Mouse (Mus musculus): Measurements from ENCODE around the gene Cadps2.

Gene Cadps2

GRCm38 (mm10) chr6:23839009-23839811 lies at the start of gene Cadps2:
Gene Cadps2, minus strand, starts transcription at chr6:23839421.
- in situ Hi-C loops (cut with MboI; ENCODE audit: low sequenced_read_pairs) = no loop called here

GRCm38 (mm10) chr6:23886418-23886817 lies 47.2 kb upstream of the Cadps2 start:
- in situ Hi-C loops (cut with MboI; ENCODE audit: low sequenced_read_pairs) = no loop called here

- in situ Hi-C loops (cut with MboI; ENCODE audit: low sequenced_read_pairs) = no loop called here
Measured at GRCm38 (mm10) chr6:23876765-23877408, 37.7 kb upstream of the Cadps2 start.

GRCm38 (mm10) chr6:23876363-23876762 lies 37.1 kb upstream of the Cadps2 start:
- in situ Hi-C loops (cut with MboI; ENCODE audit: low sequenced_read_pairs) = no loop called here

GRCm38 (mm10) chr6:23873812-23874211 lies 34.6 kb upstream of the Cadps2 start:
- in situ Hi-C loops (cut with MboI; ENCODE audit: low sequenced_read_pairs) = no loop called here

- in situ Hi-C loops (cut with MboI; ENCODE audit: low sequenced_read_pairs) = no loop called here
Measured at GRCm38 (mm10) chr6:23873231-23873630, 34.0 kb upstream of the Cadps2 start.

- in situ Hi-C loops (cut with MboI; ENCODE audit: low sequenced_read_pairs) = no loop called here
Measured at GRCm38 (mm10) chr6:23869971-23870370, 30.8 kb upstream of the Cadps2 start.

- in situ Hi-C loops (cut with MboI; ENCODE audit: low sequenced_read_pairs) = no loop called here
Measured at GRCm38 (mm10) chr6:23866298-23866697, 27.1 kb upstream of the Cadps2 start.

GRCm38 (mm10) chr6:23853464-23853863 lies 14.2 kb upstream of the Cadps2 start:
- in situ Hi-C loops (cut with MboI; ENCODE audit: low sequenced_read_pairs) = no loop called here

GRCm38 (mm10) chr6:23840001-23840400 lies 780 bp upstream of the Cadps2 start:
- in situ Hi-C loops (cut with MboI; ENCODE audit: low sequenced_read_pairs) = no loop called here

GRCm38 (mm10) chr6:23838401-23839008 lies 716 bp downstream of the Cadps2 start:
- in situ Hi-C loops (cut with MboI; ENCODE audit: low sequenced_read_pairs) = no loop called here

GRCm38 (mm10) chr6:23837631-23838030 lies 1.6 kb downstream of the Cadps2 start:
- in situ Hi-C loops (cut with MboI; ENCODE audit: low sequenced_read_pairs) = no loop called here

GRCm38 (mm10) chr6:23837127-23837526 lies 2.1 kb downstream of the Cadps2 start:
- in situ Hi-C loops (cut with MboI; ENCODE audit: low sequenced_read_pairs) = no loop called here

- in situ Hi-C loops (cut with MboI; ENCODE audit: low sequenced_read_pairs) = no loop called here
Measured at GRCm38 (mm10) chr6:23836694-23837093, 2.5 kb downstream of the Cadps2 start.

- in situ Hi-C loops (cut with MboI; ENCODE audit: low sequenced_read_pairs) = no loop called here
Measured at GRCm38 (mm10) chr6:23835552-23835951, 3.7 kb downstream of the Cadps2 start.

GRCm38 (mm10) chr6:23830741-23831140 lies 8.5 kb downstream of the Cadps2 start:
- in situ Hi-C loops (cut with MboI; ENCODE audit: low sequenced_read_pairs) = no loop called here

GRCm38 (mm10) chr6:23829338-23829737 lies 9.9 kb downstream of the Cadps2 start:
- in situ Hi-C loops (cut with MboI; ENCODE audit: low sequenced_read_pairs) = no loop called here

- in situ Hi-C loops (cut with MboI; ENCODE audit: low sequenced_read_pairs) = no loop called here
Measured at GRCm38 (mm10) chr6:23821819-23822218, 17.4 kb downstream of the Cadps2 start.

GRCm38 (mm10) chr6:23810087-23810486 lies 29.1 kb downstream of the Cadps2 start:
- in situ Hi-C loops (cut with MboI; ENCODE audit: low sequenced_read_pairs) = no loop called here

GRCm38 (mm10) chr6:23809344-23809743 lies 29.9 kb downstream of the Cadps2 start:
- in situ Hi-C loops (cut with MboI; ENCODE audit: low sequenced_read_pairs) = no loop called here

GRCm38 (mm10) chr6:23805333-23805732 lies 33.9 kb downstream of the Cadps2 start:
- in situ Hi-C loops (cut with MboI; ENCODE audit: low sequenced_read_pairs) = no loop called here

- in situ Hi-C loops (cut with MboI; ENCODE audit: low sequenced_read_pairs) = no loop called here
Measured at GRCm38 (mm10) chr6:23791822-23792221, 47.4 kb downstream of the Cadps2 start.

Measured in CH12F3 (cell line).